Mouse (Mus musculus) megakaryocyte, embryonic 14.5 days (primary cell): ENCODE measurements around the gene Manbal.

Source experiments
- FLI1 ChIP-seq: IDR thresholded peaks from 2 replicates; pipeline ENCODE4 v1.6.1; 2012; ENCODE audit warnings: low read length, inconsistent platforms, mixed read lengths
- GATA1 ChIP-seq: IDR thresholded peaks from 3 replicates; pipeline ENCODE4 v1.6.1; 2012; ENCODE audit warnings: mixed read lengths, low read length, inconsistent platforms, borderline replicate concordance

DNA sequence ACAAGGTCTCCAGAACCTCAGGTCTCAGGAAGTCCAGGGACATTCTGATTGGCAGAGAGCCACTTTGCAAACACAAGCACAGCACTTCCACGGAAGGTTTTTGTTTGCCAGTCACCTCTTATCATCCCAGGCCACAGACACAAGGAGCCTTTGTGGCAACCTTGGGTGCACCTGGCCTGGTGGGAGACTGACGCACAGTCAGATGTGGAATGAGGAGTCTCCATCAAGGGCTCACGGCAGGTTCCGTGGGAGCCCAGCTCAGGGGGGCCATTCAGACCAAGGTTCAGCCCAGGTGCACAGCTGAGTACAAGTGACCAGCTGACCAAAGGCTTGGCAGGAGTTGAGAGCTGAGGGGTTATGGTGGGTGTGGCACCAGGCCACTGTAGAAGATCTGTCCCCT is 30.0 kb downstream of the Manbal start:
- TF ChIP-seq FLI1, result no peak
- no peak for TF ChIP-seq GATA1
